Mouse (Mus musculus) myocyte (in vitro differentiated cells): Measurements from ENCODE around the gene Ehmt2.

Experiments
- POLR2A ChIP-seq: IDR thresholded peaks from one replicate; pipeline ENCODE4 v1.6.1; 2011; ENCODE audit warnings: low read depth, mild to moderate bottlenecking, control low read depth, moderate library complexity; ENCODE audit not compliant: insufficient read length
- SRF ChIP-seq: IDR thresholded peaks from one replicate; pipeline ENCODE4 v1.6.1; 2011; ENCODE audit warnings: low read depth; ENCODE audit not compliant: control insufficient read depth, insufficient read length

DNA sequence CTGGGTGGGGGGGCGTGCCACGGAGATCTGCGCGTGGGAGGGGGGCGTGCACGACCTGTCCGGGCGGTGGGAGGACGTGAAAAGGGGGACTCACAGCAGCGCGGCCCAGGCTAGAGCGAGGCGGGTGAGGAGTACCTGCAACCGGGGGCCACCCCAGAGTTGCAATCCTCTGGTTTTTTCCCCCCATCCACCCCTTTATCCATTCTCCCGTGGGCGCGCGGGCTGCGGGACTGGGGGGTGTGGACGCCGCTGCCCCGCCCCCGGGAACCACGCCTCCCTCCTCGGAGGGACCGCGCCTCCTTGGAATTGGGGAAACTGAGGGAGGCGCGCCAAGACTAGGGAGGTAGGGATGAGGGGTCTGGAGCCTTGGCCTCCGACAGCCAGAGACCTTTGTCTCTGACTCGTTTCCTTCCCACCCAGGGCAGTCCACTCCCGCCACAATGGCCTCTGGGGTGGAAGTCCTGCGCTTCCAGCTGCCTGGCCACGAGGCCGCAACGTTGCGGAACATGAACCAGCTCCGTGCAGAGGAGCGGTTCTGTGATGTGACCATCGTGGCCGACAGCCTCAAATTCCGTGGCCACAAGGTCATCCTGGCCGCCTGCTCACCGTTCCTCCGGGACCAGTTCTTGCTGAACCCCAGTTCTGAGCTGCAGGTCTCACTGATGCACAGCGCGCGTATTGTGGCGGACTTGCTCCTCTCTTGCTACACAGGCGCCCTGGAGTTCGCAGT lies 3.3 kb upstream of the Ehmt2 start:
- TF ChIP-seq SRF (no peak), POLR2A (peak; percentile 10)
